Mouse (Mus musculus) CH12.LX (cell line): ENCODE measurements at regions not wholly inside any gene's neighbourhood (a gene's known extent, or its start where the extent isn't known, plus 50 kb on each side); places are given as distances from the start of the nearest gene placed in this dataset.
A peak's percentile ranks its signal among the peaks of the same experiment; 100 is the strongest.

Experiments
- DNase-seq: peaks from one replicate; pipeline ENCODE4 v3.0.0-alpha.2; 2013; ENCODE audit errors: extremely low read depth
- H3K27ac ChIP-seq: 2 replicates; pipeline ENCODE4 v1.5.1; 2012; ENCODE audit warnings: low read depth, mild to moderate bottlenecking, control low read depth, moderate library complexity; ENCODE audit not compliant: insufficient read depth
- H3K27me3 ChIP-seq: replicated peaks from 2 replicates; pipeline ENCODE3; 2012; ENCODE audit warnings: inconsistent platforms
- H3K36me3 ChIP-seq, 2 experiments: replicated peaks in 1 of 2; 2 replicates each; pipeline versions ENCODE3 to v1.6.1; 2012; ENCODE audit warnings: inconsistent platforms in 1 of 2, low read length in 1 of 2, mild to moderate bottlenecking in 1 of 2, mixed read lengths in 1 of 2, moderate library complexity in 1 of 2; ENCODE audit not compliant: control insufficient read depth in 1 of 2, insufficient read depth in 1 of 2
- H3K4me1 ChIP-seq, 2 experiments: 2 replicates each; pipeline ENCODE4 v1.6.1; 2012; ENCODE audit warnings: inconsistent platforms in 1 of 2, moderate library complexity in 1 of 2; ENCODE audit not compliant: insufficient read depth in 2 of 2, control insufficient read depth in 1 of 2
- H3K4me2 ChIP-seq: 2 replicates; pipeline ENCODE4 v1.6.1; 2012; ENCODE audit warnings: low read depth, mild to moderate bottlenecking, control low read depth; ENCODE audit not compliant: poor library complexity, insufficient read depth, severe bottlenecking
- H3K4me3 ChIP-seq, 3 experiments: fragments of 150-350 bp in 1 of 3; sonication (generic) in 1 of 3; replicated peaks in 1 of 3; 2 replicates each; pipeline versions ENCODE3 to v1.5.1; 2011 to 2012; ENCODE audit warnings: low read depth in 2 of 3, low read length in 2 of 3, mild to moderate bottlenecking in 2 of 3, moderate library complexity in 2 of 3, control low read depth in 1 of 3, improper control_type of control experiment in 1 of 3, inconsistent platforms in 1 of 3, mixed read lengths in 1 of 3; ENCODE audit not compliant: poor library complexity in 1 of 3
- H3K79me2 ChIP-seq: replicated peaks from 2 replicates; pipeline ENCODE4 v1.6.1; 2012; ENCODE audit warnings: mild to moderate bottlenecking, moderate library complexity; ENCODE audit not compliant: control insufficient read depth, poor library complexity, insufficient read depth, severe bottlenecking; ENCODE audit errors: extremely low read depth
- H3K9ac ChIP-seq: 2 replicates; pipeline ENCODE4 v1.6.1; 2012; ENCODE audit warnings: low read depth, mild to moderate bottlenecking, control low read depth, moderate library complexity; ENCODE audit not compliant: insufficient read depth
- H3K9me3 ChIP-seq: replicated peaks from 2 replicates; pipeline ENCODE3; 2012; ENCODE audit warnings: low read length, inconsistent platforms, mixed read lengths
- BHLHE40 ChIP-seq: IDR thresholded peaks from 2 replicates; pipeline ENCODE4 v1.6.1; 2011; ENCODE audit warnings: mild to moderate bottlenecking, low read depth, low read length, improper control_type of control experiment
- CHD1 ChIP-seq: IDR thresholded peaks from 2 replicates; pipeline ENCODE4 v1.6.1; 2012; ENCODE audit warnings: low read depth, low read length, improper control_type of control experiment, inconsistent platforms
- CHD2 ChIP-seq: IDR thresholded peaks from 2 replicates; pipeline ENCODE4 v1.6.1; 2011; ENCODE audit warnings: low read length, improper control_type of control experiment
- CTCF ChIP-seq, 2 experiments: IDR thresholded peaks in 1 of 2; conservative IDR thresholded peaks in 1 of 2; 2 replicates each; pipeline ENCODE4 v1.5.1; 2011 to 2012; ENCODE audit warnings: low read depth in 2 of 2, low read length in 2 of 2, improper control_type of control experiment in 1 of 2, inconsistent platforms in 1 of 2, mild to moderate bottlenecking in 1 of 2, moderate library complexity in 1 of 2
- E2F4 ChIP-seq: IDR thresholded peaks from 2 replicates; pipeline ENCODE4 v1.6.1; 2011; ENCODE audit warnings: low read depth, low read length, improper control_type of control experiment; ENCODE audit not compliant: insufficient replicate concordance
- ELF1 ChIP-seq: IDR thresholded peaks from 2 replicates; pipeline ENCODE4 v1.6.1; 2014; ENCODE audit warnings: low read depth, mild to moderate bottlenecking, inconsistent platforms, low read length, improper control_type of control experiment
- EP300 ChIP-seq: IDR thresholded peaks from 2 replicates; pipeline ENCODE4 v1.6.1; 2011; ENCODE audit warnings: low read length, improper control_type of control experiment
- ETS1 ChIP-seq: conservative IDR thresholded peaks from 2 replicates; pipeline ENCODE4 v1.6.1; 2012; ENCODE audit warnings: low read depth, mild to moderate bottlenecking, inconsistent platforms, low read length, improper control_type of control experiment, moderate library complexity
- GABPA ChIP-seq: IDR thresholded peaks from 2 replicates; pipeline ENCODE4 v1.6.1; 2012; ENCODE audit warnings: low read depth, low read length, improper control_type of control experiment, inconsistent platforms; ENCODE audit not compliant: insufficient replicate concordance
- HCFC1 ChIP-seq: IDR thresholded peaks from 2 replicates; pipeline ENCODE4 v1.6.1; 2012; ENCODE audit warnings: low read depth, mild to moderate bottlenecking, inconsistent platforms, low read length, improper control_type of control experiment
- IRF4 ChIP-seq: IDR thresholded peaks from 2 replicates; pipeline ENCODE4 v1.6.1; 2014; ENCODE audit warnings: low read depth, mild to moderate bottlenecking, inconsistent platforms, low read length, improper control_type of control experiment
- JUN ChIP-seq: IDR thresholded peaks from 2 replicates; pipeline ENCODE4 v1.6.1; 2011; ENCODE audit warnings: low read depth, mild to moderate bottlenecking, low read length, improper control_type of control experiment, moderate library complexity; ENCODE audit not compliant: insufficient read depth
- JUND ChIP-seq: conservative IDR thresholded peaks from 2 replicates; pipeline ENCODE4 v1.6.1; 2011; ENCODE audit warnings: low read depth, low read length, improper control_type of control experiment
- KAT2A ChIP-seq: IDR thresholded peaks from 2 replicates; pipeline ENCODE4 v1.6.1; 2012; ENCODE audit warnings: low read length, improper control_type of control experiment, inconsistent platforms; ENCODE audit not compliant: insufficient replicate concordance
- MAFK ChIP-seq: IDR thresholded peaks from 2 replicates; pipeline ENCODE4 v1.6.1; 2011; ENCODE audit warnings: low read length, improper control_type of control experiment; ENCODE audit not compliant: insufficient replicate concordance
- MAX ChIP-seq: IDR thresholded peaks from 2 replicates; pipeline ENCODE4 v1.6.1; 2011; ENCODE audit warnings: low read length, improper control_type of control experiment
- MAZ ChIP-seq: IDR thresholded peaks from 2 replicates; pipeline ENCODE4 v1.6.1; 2012; ENCODE audit warnings: low read depth, mild to moderate bottlenecking, inconsistent platforms, low read length, improper control_type of control experiment, moderate library complexity
- MEF2A ChIP-seq: IDR thresholded peaks from 2 replicates; pipeline ENCODE4 v1.6.1; 2014; ENCODE audit warnings: low read depth, mild to moderate bottlenecking, inconsistent platforms, low read length, improper control_type of control experiment, borderline replicate concordance
- MXI1 ChIP-seq: IDR thresholded peaks from 2 replicates; pipeline ENCODE4 v1.6.1; 2011; ENCODE audit warnings: mild to moderate bottlenecking, low read depth, low read length, improper control_type of control experiment
- MYC ChIP-seq: IDR thresholded peaks from 2 replicates; pipeline ENCODE4 v1.6.1; 2011; ENCODE audit warnings: low read depth, mild to moderate bottlenecking, improper control_type of control experiment, low read length
- NELFE ChIP-seq: IDR thresholded peaks from 2 replicates; pipeline ENCODE4 v1.6.1; 2011; ENCODE audit warnings: low read depth, low read length, improper control_type of control experiment
- NRF1 ChIP-seq: IDR thresholded peaks from 2 replicates; pipeline ENCODE4 v1.6.1; 2014; ENCODE audit warnings: low read depth, mild to moderate bottlenecking, inconsistent platforms, low read length, improper control_type of control experiment, moderate library complexity
- PAX5 ChIP-seq: IDR thresholded peaks from 2 replicates; pipeline ENCODE4 v1.6.1; 2012; ENCODE audit warnings: low read length, inconsistent platforms, mixed read lengths
- POLR2A ChIP-seq: IDR thresholded peaks from 2 replicates; pipeline ENCODE4 v1.6.1; 2011; ENCODE audit warnings: low read depth, mild to moderate bottlenecking, improper control_type of control experiment, low read length
- POLR2AphosphoS2 ChIP-seq: IDR thresholded peaks from 2 replicates; pipeline ENCODE4 v1.6.1; 2011; ENCODE audit warnings: low read depth, low read length, improper control_type of control experiment
- RAD21 ChIP-seq: IDR thresholded peaks from 2 replicates; pipeline ENCODE4 v1.6.1; 2011; ENCODE audit warnings: low read depth, mild to moderate bottlenecking, low read length, improper control_type of control experiment, moderate library complexity
- RCOR1 ChIP-seq: conservative IDR thresholded peaks from 2 replicates; pipeline ENCODE4 v1.6.1; 2012; ENCODE audit warnings: low read depth, mild to moderate bottlenecking, inconsistent platforms, low read length, improper control_type of control experiment
- SIN3A ChIP-seq: IDR thresholded peaks from 2 replicates; pipeline ENCODE4 v1.6.1; 2012; ENCODE audit warnings: low read length, improper control_type of control experiment, inconsistent platforms
- SMC3 ChIP-seq: IDR thresholded peaks from 2 replicates; pipeline ENCODE4 v1.6.1; 2011; ENCODE audit warnings: low read depth, low read length, improper control_type of control experiment
- TBP ChIP-seq: conservative IDR thresholded peaks from 2 replicates; pipeline ENCODE4 v1.6.1; 2011; ENCODE audit warnings: low read depth, low read length, improper control_type of control experiment
- TCF12 ChIP-seq: IDR thresholded peaks from 2 replicates; pipeline ENCODE4 v1.6.1; 2014; ENCODE audit warnings: low read depth, mild to moderate bottlenecking, inconsistent platforms, low read length, improper control_type of control experiment
- UBTF ChIP-seq: IDR thresholded peaks from 2 replicates; pipeline ENCODE4 v1.6.1; 2012; ENCODE audit warnings: low read depth, mild to moderate bottlenecking, inconsistent platforms, low read length, improper control_type of control experiment, moderate library complexity
- USF1 ChIP-seq: IDR thresholded peaks from 2 replicates; pipeline ENCODE4 v1.6.1; 2014; ENCODE audit warnings: low read depth, mild to moderate bottlenecking, inconsistent platforms, low read length, improper control_type of control experiment
- USF2 ChIP-seq: conservative IDR thresholded peaks from 2 replicates; pipeline ENCODE4 v1.6.1; 2011; ENCODE audit warnings: low read depth, low read length, improper control_type of control experiment
- ZC3H11A ChIP-seq: IDR thresholded peaks from 2 replicates; pipeline ENCODE4 v1.6.1; 2012; ENCODE audit warnings: low read depth, mild to moderate bottlenecking, inconsistent platforms, low read length, improper control_type of control experiment
- ZKSCAN1 ChIP-seq: IDR thresholded peaks from 2 replicates; pipeline ENCODE4 v1.6.1; 2012; ENCODE audit warnings: low read depth, inconsistent platforms, low read length, improper control_type of control experiment, borderline replicate concordance
- ZMIZ1 ChIP-seq: IDR thresholded peaks from 2 replicates; pipeline ENCODE4 v1.6.1; 2012; ENCODE audit warnings: low read depth, mild to moderate bottlenecking, inconsistent platforms, low read length, improper control_type of control experiment
- ZNF384 ChIP-seq: IDR thresholded peaks from 2 replicates; pipeline ENCODE4 v1.6.1; 2012; ENCODE audit warnings: low read depth, low read length, improper control_type of control experiment, inconsistent platforms
- dilution Hi-C: fragments of 300-500 bp; cut with MboI; formaldehyde crosslinking; loops from 2 replicates; pipeline ENCODE4 v1.14.3; 2020; ENCODE audit warnings: low sequenced_read_pairs; ENCODE audit not compliant: extremely low pct_unique_long_range_greater_than_20kb, extremely low pct_ligation_motif_present
- in situ Hi-C: fragments of 300-500 bp; cut with MboI; formaldehyde crosslinking; loops from 3 replicates; pipeline ENCODE4 v1.14.3; 2019; ENCODE audit warnings: low sequenced_read_pairs, low pct_ligation_motif_present, low pct_unique_long_range_greater_than_20kb, mixed read lengths

DNA sequence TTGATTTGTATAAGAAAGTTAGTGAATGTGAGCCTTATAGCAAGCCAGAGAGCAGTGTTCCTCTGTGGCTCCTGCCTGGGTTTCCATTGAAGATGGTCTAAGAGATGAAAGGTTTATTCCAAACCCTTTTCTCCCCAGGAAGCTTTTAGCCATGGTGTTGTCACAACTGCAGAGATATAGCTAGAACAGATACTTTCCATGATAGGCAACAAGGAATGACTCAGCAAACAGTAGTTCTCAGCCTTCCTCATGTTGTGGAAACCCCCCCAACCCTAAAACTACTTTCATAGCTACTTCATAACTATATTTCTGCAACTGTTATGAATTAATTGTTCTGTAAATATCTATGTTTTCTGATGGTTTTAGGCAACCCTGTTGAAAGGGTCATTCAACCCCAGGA lies 53.5 kb upstream of the Ercc6l2 start:
- H3K9me3 ChIP-seq: no peaks in the 10 kb centered on the region
- DNase-seq: no peak
- H3K36me3 ChIP-seq: no peaks in the 10 kb centered on the region
- H3K9ac ChIP-seq: no peak overlapping the region
- H3K27me3 ChIP-seq: no peaks in the 10 kb centered on the region
- in situ Hi-C loops (no loop called here), dilution Hi-C loops (no loop called here)
- no peak overlapping the region for H3K27ac ChIP-seq
- no peak overlapping the region for H3K4me3 ChIP-seq
- no peak overlapping the region for H3K4me2 ChIP-seq
- H3K4me1 ChIP-seq: peaks cover 0 to 10% of the 10 kb centered on the region in 2 experiments; a peak in 2 of 4 replicates
- no peak for TF ChIP-seq PAX5
- TF ChIP-seq SMC3: no peak
- no peak for TF ChIP-seq TBP
- TF ChIP-seq HCFC1: no peak
- no peak for TF ChIP-seq MYC
- peak; percentile 24; the same call in 1 of the 2 replicates for TF ChIP-seq JUN
- TF ChIP-seq SIN3A: no peak
- no peak for TF ChIP-seq POLR2AphosphoS2
- no peak for TF ChIP-seq UBTF
- TF ChIP-seq ZNF384: no peak
- TF ChIP-seq CHD1: no peak
- TF ChIP-seq RCOR1: 0 out of 2 replicates have a peak, but pooled peaks have one; percentile 32
- peak; percentile 74 for TF ChIP-seq EP300
- no peak for TF ChIP-seq ZC3H11A
- TF ChIP-seq USF2: no peak
- TF ChIP-seq IRF4: peak; percentile 65
- no peak for TF ChIP-seq MXI1
- TF ChIP-seq CTCF (conservative IDR thresholded peaks at IDR 0.05 in 1 of 2, IDR thresholded peaks at IDR 0.05 in 1 of 2; ENCODE audit: low read depth in 2 of 2, low read length in 2 of 2): no peak
- TF ChIP-seq USF1: no peak
- peak; percentile 83 for TF ChIP-seq MAFK
- no peak for TF ChIP-seq RAD21
- no peak for TF ChIP-seq MAX
- TF ChIP-seq MEF2A: 0 out of 2 replicates have a peak, but pooled peaks have one; percentile 11
- TF ChIP-seq ZKSCAN1: no peak
- TF ChIP-seq CHD2: no peak
- no peak for TF ChIP-seq MAZ
- TF ChIP-seq TCF12: no peak
- TF ChIP-seq E2F4: no peak
- TF ChIP-seq ETS1: no peak
- no peak for TF ChIP-seq ELF1
- TF ChIP-seq BHLHE40: no peak
- no peak for TF ChIP-seq POLR2A
- TF ChIP-seq JUND: peak; percentile 57; the same call in 1 of the 2 replicates
- TF ChIP-seq KAT2A: no peak
- no peak for TF ChIP-seq NELFE
- TF ChIP-seq NRF1: no peak
- TF ChIP-seq GABPA: no peak
- TF ChIP-seq ZMIZ1: no peak
- H3K79me2 ChIP-seq: no peaks in the 10 kb centered on the region
